Mouse (Mus musculus) heart, embryonic 14.5 days (tissue): ENCODE data around the gene Dclre1b. TPM values are rescaled to one million over a fixed set of nuclear protein-coding genes. Genes with fewer than 3 reads are reported as not detected.
"Not testable (repeated sequence)": the region's sequence is repeated elsewhere in the genome, so short reads cannot be mapped to it uniquely, and the experiment has no call there.

Experiments
- ATAC-seq: fragments of 200-750 bp; cut with Nextera tagmentation; 2 replicates; pipeline ENCODE4 v1.8.0; 2017; ENCODE audit warnings: low read depth, moderate TSS enrichment; ENCODE audit not compliant: insufficient number of reproducible peaks, insufficient read depth, low FRiP score
- H3K27ac ChIP-seq, 2 experiments: fragments of 200-500 bp in 1 of 2; fragments of 300-500 bp in 1 of 2; sonication (generic) in 1 of 2; replicated peaks in 1 of 2; 2 replicates each; pipeline ENCODE4 v1.5.1; 2012 to 2014; ENCODE audit warnings: low read depth in 2 of 2, low read length in 2 of 2, control low read depth in 1 of 2, mild to moderate bottlenecking in 1 of 2, mixed read lengths in 1 of 2; ENCODE audit not compliant: control insufficient read depth in 1 of 2, insufficient read depth in 1 of 2
- H3K27me3 ChIP-seq: fragments of 300-500 bp; sonication (generic); 2 replicates; pipeline ENCODE4 v1.6.1; 2014; ENCODE audit warnings: mild to moderate bottlenecking, low read length, control low read depth; ENCODE audit not compliant: control insufficient read depth, insufficient read depth
- H3K36me3 ChIP-seq: fragments of 300-500 bp; sonication (generic); 2 replicates; pipeline ENCODE4 v1.6.1; 2014; ENCODE audit warnings: mild to moderate bottlenecking, control low read depth, low read length, mixed read lengths; ENCODE audit not compliant: control insufficient read depth, insufficient read depth
- H3K4me1 ChIP-seq, 2 experiments: fragments of 200-500 bp in 1 of 2; fragments of 300-500 bp in 1 of 2; sonication (generic) in 1 of 2; 2 replicates each; pipeline ENCODE4 v1.6.1; 2012 to 2014; ENCODE audit warnings: low read length in 2 of 2, control low read depth in 1 of 2, mixed read lengths in 1 of 2; ENCODE audit not compliant: control insufficient read depth in 2 of 2, insufficient read depth in 2 of 2
- H3K4me2 ChIP-seq: fragments of 300-500 bp; sonication (generic); 2 replicates; pipeline ENCODE4 v1.6.1; 2014; ENCODE audit warnings: mild to moderate bottlenecking, low read length
- H3K4me3 ChIP-seq, 2 experiments: fragments of 200-500 bp in 1 of 2; fragments of 300-500 bp in 1 of 2; sonication (generic) in 1 of 2; 2 replicates each; pipeline ENCODE4 v1.5.1; 2012 to 2014; ENCODE audit warnings: low read length in 2 of 2, mild to moderate bottlenecking in 2 of 2, control low read depth in 1 of 2, low read depth in 1 of 2, moderate library complexity in 1 of 2; ENCODE audit not compliant: control insufficient read depth in 1 of 2, insufficient read depth in 1 of 2
- H3K9ac ChIP-seq: fragments of 300-500 bp; sonication (generic); 2 replicates; pipeline ENCODE4 v1.6.1; 2014; ENCODE audit warnings: mild to moderate bottlenecking, low read length
- H3K9me3 ChIP-seq: fragments of 300-500 bp; sonication (generic); 2 replicates; pipeline ENCODE4 v1.6.1; 2016; ENCODE audit warnings: low read length, control low read depth; ENCODE audit not compliant: control insufficient read depth
- WGBS: fragments of 180-500 bp; shearing (Covaris S2); extraction: QIAGEN DNeasy Blood & Tissue Kit; methylation state at CpG from one replicate; pipeline ENCODE4 v1.1.7; 2014; 5-methylcytosine and 5-hydroxymethylcytosine counted together
- polyA plus RNA-seq: library from polyadenylated mRNA; unstranded; fragments of >200 nt; fragmentation: Nextera tagmentation; extraction: Ambion mirVana; gene quantifications from 2 replicates; pipeline ENCODE4 v1.2.1, GENCODE M21; 2014

The Dclre1b gene
- polyA plus RNA-seq, 1 experiment from 2014 or later: 19.8 TPM

- H3K4me1 ChIP-seq: no peaks in the 10 kb centered on the region
These were observed 41.6 kb upstream of the Dclre1b start for GRCm38 (mm10) chr3:103850644-103851363.

GRCm38 (mm10) chr3:103840946-103841345, 31.7 kb upstream of the Dclre1b start:
- not testable (repeated sequence) for H3K27me3 ChIP-seq, ATAC-seq, H3K27ac ChIP-seq, H3K4me3 ChIP-seq, H3K9ac ChIP-seq, H3K4me2 ChIP-seq, H3K36me3 ChIP-seq, H3K4me1 ChIP-seq, H3K9me3 ChIP-seq
- 91% methylated on average over 7 of the region's 7 CpGs for WGBS

More at GRCm38 (mm10) chr3:103850644-103851363, 41.6 kb upstream of the Dclre1b start:
- Histone ChIP-seq H3K4me2 (no peak overlapping the region), H3K27me3 (no peaks in the 10 kb centered on the region), H3K36me3 (no peaks in the 10 kb centered on the region), H3K9ac (no peak overlapping the region), H3K9me3 (no peaks in the 10 kb centered on the region), H3K4me3 (no peak overlapping the region), H3K27ac (no peak overlapping the region)
- 61% methylated on average over 9 of the region's 9 CpGs for WGBS
- no peak for ATAC-seq

- 84% methylated on average over 3 of the region's 3 CpGs for WGBS
- not testable (repeated sequence) for H3K27ac ChIP-seq, H3K4me2 ChIP-seq, H3K9me3 ChIP-seq, H3K4me3 ChIP-seq, H3K9ac ChIP-seq, H3K27me3 ChIP-seq, H3K4me1 ChIP-seq, ATAC-seq, H3K36me3 ChIP-seq
These were observed 31.0 kb upstream of the Dclre1b start for GRCm38 (mm10) chr3:103840195-103840594.

- no peak overlapping the region for H3K9ac ChIP-seq
- H3K9me3 ChIP-seq: no peaks in the 10 kb centered on the region
- no peak for ATAC-seq
- no peak overlapping the region for H3K27ac ChIP-seq
- WGBS: 88% methylated on average over 6 of the region's 6 CpGs
- no peaks in the 10 kb centered on the region for H3K4me1 ChIP-seq
- no peak overlapping the region for H3K4me2 ChIP-seq
- no peaks in the 10 kb centered on the region for H3K27me3 ChIP-seq
- H3K4me3 ChIP-seq: no peak overlapping the region
- H3K36me3 ChIP-seq: no peaks in the 10 kb centered on the region
These were observed 30.5 kb upstream of the Dclre1b start for GRCm38 (mm10) chr3:103839711-103840110.

- 88% methylated on average over 5 of the region's 5 CpGs for WGBS
- Histone ChIP-seq H3K9ac (no peak overlapping the region), H3K27ac (no peak overlapping the region), H3K9me3 (no peaks in the 10 kb centered on the region), H3K36me3 (no peaks in the 10 kb centered on the region), H3K4me3 (no peak overlapping the region), H3K4me1 (peaks cover 2 to 14% of the 10 kb centered on the region in 2 experiments; a peak in 3 of 4 replicates), H3K4me2 (no peak overlapping the region), H3K27me3 (no peaks in the 10 kb centered on the region)
- no peak for ATAC-seq
These were observed 27.2 kb upstream of the Dclre1b start for GRCm38 (mm10) chr3:103836453-103836852.

GRCm38 (mm10) chr3:103835951-103836310, 26.7 kb upstream of the Dclre1b start:
- peaks cover 5 to 19% of the 10 kb centered on the region in 2 experiments for H3K4me1 ChIP-seq
- no peak overlapping the region for H3K4me3 ChIP-seq
- 70% methylated on average over 10 of the region's 10 CpGs for WGBS
- H3K36me3 ChIP-seq: no peaks in the 10 kb centered on the region
- H3K9ac ChIP-seq: no peak overlapping the region
- H3K27ac ChIP-seq: no peak overlapping the region
- no peaks in the 10 kb centered on the region for H3K27me3 ChIP-seq
- ATAC-seq: no peak
- H3K9me3 ChIP-seq: no peaks in the 10 kb centered on the region
- no peak overlapping the region for H3K4me2 ChIP-seq

- peaks cover 5 to 24% of the 10 kb centered on the region in 2 experiments for H3K4me1 ChIP-seq
- no peak overlapping the region for H3K4me2 ChIP-seq
- no peaks in the 10 kb centered on the region for H3K27me3 ChIP-seq
- H3K36me3 ChIP-seq: no peaks in the 10 kb centered on the region
- 80% methylated on average over 6 of the region's 6 CpGs for WGBS
- no peak for ATAC-seq
- no peak overlapping the region for H3K9ac ChIP-seq
- H3K9me3 ChIP-seq: no peaks in the 10 kb centered on the region
- no peak overlapping the region for H3K27ac ChIP-seq
- no peak overlapping the region for H3K4me3 ChIP-seq
These were observed 26.2 kb upstream of the Dclre1b start for GRCm38 (mm10) chr3:103835272-103835950.
